Mouse (Mus musculus) lung, embryonic 16.5 days (tissue): ENCODE results near the gene Sf3b1. TPM values are rescaled to one million over a fixed set of nuclear protein-coding genes. Genes with fewer than 3 reads are reported as not detected.

ENCODE experiments used
- polyA plus RNA-seq: library from polyadenylated mRNA; unstranded; fragments of >200 nt; fragmentation: Nextera tagmentation; extraction: Ambion mirVana; gene quantifications from 2 replicates; pipeline ENCODE4 v1.2.1, GENCODE M21; 2015

Sf3b1 gene
- polyA plus RNA-seq, 1 experiment from 2014 or later, result 321 TPM

Other genes starting within 250 kb of the Sf3b1 start
- 19.5 and 25.6 TPM in 2 replicates for gene Ankrd44, start 101.1 kb downstream of the Sf3b1 start, polyA plus RNA-seq
- 18.0 and 19.2 TPM in 2 replicates for gene Coq10b, start 25.3 kb upstream of the Sf3b1 start, polyA plus RNA-seq
- gene Hspe1, start 60.7 kb upstream of the Sf3b1 start, polyA plus RNA-seq, result 245 and 281 TPM in 2 replicates
- gene Hspd1, start 60.8 kb upstream of the Sf3b1 start, polyA plus RNA-seq, result 253 and 283 TPM in 2 replicates
- gene Mob4, start 103.8 kb upstream of the Sf3b1 start, polyA plus RNA-seq, result 143 and 145 TPM in 2 replicates
- gene Rftn2, start 199.3 kb upstream of the Sf3b1 start, polyA plus RNA-seq, result 14.1 and 14.6 TPM in 2 replicates
- gene Mars2, start 209.7 kb upstream of the Sf3b1 start, polyA plus RNA-seq, result 2.4 TPM in 2 replicates